Mouse (Mus musculus) hindbrain, embryonic 16.5 days (tissue): ENCODE results near the gene Slc6a19. TPM values are rescaled to one million over a fixed set of nuclear protein-coding genes. Genes with fewer than 3 reads are reported as not detected.
"Not testable (repeated sequence)": the region's sequence is repeated elsewhere in the genome, so short reads cannot be mapped to it uniquely, and the experiment has no call there.

Source experiments
- ATAC-seq: fragments of 200-750 bp; cut with Nextera tagmentation; 2 replicates; pipeline ENCODE4 v1.8.0; 2017; ENCODE audit warnings: moderate TSS enrichment, moderate library complexity
- H3K27ac ChIP-seq: fragments of 300-500 bp; sonication (generic); 2 replicates; pipeline ENCODE4 v1.5.1; 2014; ENCODE audit warnings: low read depth, mild to moderate bottlenecking, control low read depth, low read length, moderate library complexity
- H3K27me3 ChIP-seq: fragments of 300-500 bp; sonication (generic); replicated peaks from 2 replicates; pipeline ENCODE4 v1.6.1; 2014; ENCODE audit warnings: low read length; ENCODE audit not compliant: control insufficient read depth, insufficient read depth
- H3K36me3 ChIP-seq: fragments of 300-500 bp; sonication (generic); 2 replicates; pipeline ENCODE4 v1.6.1; 2014; ENCODE audit warnings: mild to moderate bottlenecking, low read length, moderate library complexity, mixed read lengths; ENCODE audit not compliant: control insufficient read depth, insufficient read depth
- H3K4me1 ChIP-seq: fragments of 300-500 bp; sonication (generic); 2 replicates; pipeline ENCODE4 v1.6.1; 2014; ENCODE audit warnings: low read depth, low read length; ENCODE audit not compliant: control insufficient read depth, insufficient read depth
- H3K4me2 ChIP-seq: fragments of 300-500 bp; sonication (generic); 2 replicates; pipeline ENCODE4 v1.6.1; 2014; ENCODE audit warnings: mild to moderate bottlenecking, low read length, control low read depth, moderate library complexity
- H3K4me3 ChIP-seq: fragments of 300-500 bp; sonication (generic); 2 replicates; pipeline ENCODE4 v1.5.1; 2014; ENCODE audit warnings: mild to moderate bottlenecking, low read length, control low read depth, moderate library complexity
- H3K9ac ChIP-seq: fragments of 300-500 bp; sonication (generic); 2 replicates; pipeline ENCODE4 v1.6.1; 2014; ENCODE audit warnings: low read depth, mild to moderate bottlenecking, control low read depth, low read length, moderate library complexity
- H3K9me3 ChIP-seq: fragments of 300-500 bp; sonication (generic); 2 replicates; pipeline ENCODE4 v1.6.1; 2014; ENCODE audit warnings: mild to moderate bottlenecking, low read length, moderate library complexity; ENCODE audit not compliant: control insufficient read depth
- WGBS: fragments of 180-500 bp; shearing (Covaris S2); extraction: QIAGEN DNeasy Blood & Tissue Kit; methylation state at CpG from one replicate; pipeline ENCODE4 v1.1.7; 2014; 5-methylcytosine and 5-hydroxymethylcytosine counted together
- polyA plus RNA-seq: library from polyadenylated mRNA; unstranded; fragments of >200 nt; fragmentation: Nextera tagmentation; extraction: Ambion mirVana; gene quantifications from 2 replicates; pipeline ENCODE4 v1.2.1, GENCODE M21; 2015

The Slc6a19 gene
- 0.21 and 0.50 TPM in 2 replicates for polyA plus RNA-seq

- Histone ChIP-seq H3K36me3 (no peaks in the 10 kb centered on the region), H3K27ac (no peak within 1 kb of the TSS), H3K4me1 (0 out of 2 replicates have a peak, but pooled peaks cover 2% of the 10 kb centered on the region), H3K9me3 (no peaks in the 10 kb centered on the region), H3K4me3 (no peak within 1 kb of the TSS), H3K27me3 (no peaks in the 10 kb centered on the region), H3K9ac (no peak within 1 kb of the TSS), H3K4me2 (no peak within 1 kb of the TSS)
- no peak for ATAC-seq
- 63% methylated on average over 7 of the region's 7 CpGs for WGBS
Measured at GRCm38 (mm10) chr13:73704694-73705325, at the start of gene Slc6a19. Gene Slc6a19, minus strand, starts transcription at chr13:73704865.

- Histone ChIP-seq H3K4me3 (no peak overlapping the region), H3K4me1 (peaks cover 4% of the 10 kb centered on the region; the same call in 1 of the 2 replicates), H3K4me2 (no peak overlapping the region), H3K36me3 (no peaks in the 10 kb centered on the region), H3K9me3 (no peaks in the 10 kb centered on the region), H3K9ac (no peak overlapping the region), H3K27me3 (no peaks in the 10 kb centered on the region), H3K27ac (no peak overlapping the region)
- ATAC-seq, result no peak
- 94% methylated on average over 3 of the region's 3 CpGs for WGBS
Measured at GRCm38 (mm10) chr13:73751284-73751683, 46.6 kb upstream of the Slc6a19 start.

- H3K36me3 ChIP-seq, result no peaks in the 10 kb centered on the region
- H3K4me1 ChIP-seq, result peaks cover 4% of the 10 kb centered on the region; the same call in 1 of the 2 replicates
- no peaks in the 10 kb centered on the region for H3K27me3 ChIP-seq
- 49% methylated on average over 6 of the region's 6 CpGs for WGBS
- no peak overlapping the region for H3K27ac ChIP-seq
- H3K4me3 ChIP-seq, result no peak overlapping the region
- ATAC-seq, result peak; percentile 37; the same call in 1 of the 2 replicates
- no peaks in the 10 kb centered on the region for H3K9me3 ChIP-seq
- H3K4me2 ChIP-seq, result no peak overlapping the region
- H3K9ac ChIP-seq, result no peak overlapping the region
Measured at GRCm38 (mm10) chr13:73750435-73750834, 45.8 kb upstream of the Slc6a19 start.

- Histone ChIP-seq H3K4me3 (no peak overlapping the region), H3K9me3 (no peaks in the 10 kb centered on the region), H3K27ac (no peak overlapping the region), H3K4me1 (peaks cover 4% of the 10 kb centered on the region; the same call in 1 of the 2 replicates), H3K9ac (no peak overlapping the region), H3K36me3 (no peaks in the 10 kb centered on the region), H3K27me3 (no peaks in the 10 kb centered on the region), H3K4me2 (no peak overlapping the region)
- ATAC-seq, result 0 out of 2 replicates have a peak, but pooled peaks have one; percentile 24
- WGBS, result 33% methylated on average over 15 of the region's 15 CpGs
Measured at GRCm38 (mm10) chr13:73748663-73749440, 44.2 kb upstream of the Slc6a19 start.

- no peak for ATAC-seq
- Histone ChIP-seq H3K4me2 (no peak overlapping the region), H3K9me3 (no peaks in the 10 kb centered on the region), H3K4me3 (no peak overlapping the region), H3K9ac (no peak overlapping the region), H3K36me3 (no peaks in the 10 kb centered on the region), H3K27me3 (no peaks in the 10 kb centered on the region), H3K4me1 (no peaks in the 10 kb centered on the region), H3K27ac (no peak overlapping the region)
- WGBS, result 81% methylated on average over 3 of the region's 3 CpGs
Measured at GRCm38 (mm10) chr13:73743662-73744061, 39.0 kb upstream of the Slc6a19 start.

- ATAC-seq, result peak; percentile 53; the same call in 1 of the 2 replicates
- Histone ChIP-seq H3K27ac (no peak overlapping the region), H3K9me3 (no peaks in the 10 kb centered on the region), H3K4me2 (no peak overlapping the region), H3K27me3 (no peaks in the 10 kb centered on the region), H3K9ac (no peak overlapping the region), H3K36me3 (no peaks in the 10 kb centered on the region), H3K4me1 (no peaks in the 10 kb centered on the region), H3K4me3 (no peak overlapping the region)
- 36% methylated on average over 4 of the region's 4 CpGs for WGBS
Measured at GRCm38 (mm10) chr13:73742944-73743343, 38.3 kb upstream of the Slc6a19 start.

GRCm38 (mm10) chr13:73740399-73740944 is 35.8 kb upstream of the Slc6a19 start:
- not testable (repeated sequence) for H3K36me3 ChIP-seq, H3K9ac ChIP-seq, H3K9me3 ChIP-seq, H3K4me1 ChIP-seq, H3K27ac ChIP-seq, ATAC-seq, H3K4me3 ChIP-seq, H3K4me2 ChIP-seq, H3K27me3 ChIP-seq
- WGBS, result 55% methylated on average over 2 of the region's 2 CpGs

GRCm38 (mm10) chr13:73736943-73737342 is 32.3 kb upstream of the Slc6a19 start:
- Histone ChIP-seq H3K9me3 (no peaks in the 10 kb centered on the region), H3K4me2 (no peak overlapping the region), H3K4me3 (no peak overlapping the region), H3K4me1 (peaks cover 7% of the 10 kb centered on the region), H3K9ac (no peak overlapping the region), H3K27me3 (peaks cover 7% of the 10 kb centered on the region; the same call in 1 of the 2 replicates), H3K27ac (no peak overlapping the region), H3K36me3 (no peaks in the 10 kb centered on the region)
- WGBS, result 94% methylated on average over 3 of the region's 3 CpGs
- ATAC-seq, result no peak

- no peak overlapping the region for H3K4me2 ChIP-seq
- no peak for ATAC-seq
- H3K4me1 ChIP-seq, result peaks cover 7% of the 10 kb centered on the region
- no peak overlapping the region for H3K27ac ChIP-seq
- no peak overlapping the region for H3K9ac ChIP-seq
- no peaks in the 10 kb centered on the region for H3K36me3 ChIP-seq
- no peaks in the 10 kb centered on the region for H3K9me3 ChIP-seq
- peaks cover 7% of the 10 kb centered on the region; the same call in 1 of the 2 replicates for H3K27me3 ChIP-seq
- no peak overlapping the region for H3K4me3 ChIP-seq
- 75% methylated on average over 2 of the region's 2 CpGs for WGBS
Measured at GRCm38 (mm10) chr13:73735928-73736327, 31.3 kb upstream of the Slc6a19 start.
